Mouse (Mus musculus) MEL (cell line): ENCODE results near the gene Polr2i. TPM values are rescaled to one million over a fixed set of nuclear protein-coding genes. Genes with fewer than 3 reads are reported as not detected.

Experiments used
- DNase-seq: peaks from one replicate; pipeline ENCODE4 v3.0.0; 2011; ENCODE audit warnings: low read depth, low spot score
- H3K27ac ChIP-seq: 2 replicates; pipeline ENCODE4 v1.5.1; 2012; ENCODE audit warnings: low read depth, mild to moderate bottlenecking, control low read depth, low read length, moderate library complexity; ENCODE audit not compliant: control insufficient read depth
- H3K27me3 ChIP-seq, 2 experiments: fragments of 150-350 bp in 1 of 2; sonication (generic) in 1 of 2; 2 replicates each; pipeline ENCODE4 v1.6.1; 2012; ENCODE audit warnings: low read length in 2 of 2, mild to moderate bottlenecking in 2 of 2, improper control_type of control experiment in 1 of 2, moderate library complexity in 1 of 2; ENCODE audit not compliant: insufficient read depth in 2 of 2, control insufficient read depth in 1 of 2
- H3K36me3 ChIP-seq, 2 experiments: 2 replicates each; pipeline ENCODE4 v1.6.1; 2012 to 2014; ENCODE audit warnings: low read length in 2 of 2, improper control_type of control experiment in 1 of 2, inconsistent platforms in 1 of 2, mild to moderate bottlenecking in 1 of 2; ENCODE audit not compliant: insufficient read depth in 2 of 2, control insufficient read depth in 1 of 2
- H3K4me1 ChIP-seq, 2 experiments: fragments of 150-350 bp in 1 of 2; sonication (generic) in 1 of 2; 2 replicates each; pipeline ENCODE4 v1.6.1; 2012; ENCODE audit warnings: low read length in 2 of 2, improper control_type of control experiment in 1 of 2, mild to moderate bottlenecking in 1 of 2; ENCODE audit not compliant: insufficient read depth in 2 of 2, control insufficient read depth in 1 of 2
- H3K4me3 ChIP-seq, 2 experiments: fragments of 150-350 bp in 1 of 2; sonication (generic) in 1 of 2; 2 replicates each; pipeline ENCODE4 v1.5.1; 2012; ENCODE audit warnings: low read depth in 2 of 2, low read length in 2 of 2, mild to moderate bottlenecking in 2 of 2, moderate library complexity in 2 of 2, control low read depth in 1 of 2, improper control_type of control experiment in 1 of 2; ENCODE audit not compliant: control insufficient read depth in 1 of 2, insufficient read depth in 1 of 2
- H3K79me2 ChIP-seq: 2 replicates; pipeline ENCODE4 v1.6.1; 2012; ENCODE audit warnings: mild to moderate bottlenecking, low read length, moderate library complexity; ENCODE audit not compliant: control insufficient read depth, poor library complexity, insufficient read depth
- H3K9ac ChIP-seq: 2 replicates; pipeline ENCODE4 v1.6.1; 2012; ENCODE audit warnings: low read depth, mild to moderate bottlenecking, control low read depth, low read length, moderate library complexity; ENCODE audit not compliant: control insufficient read depth, poor library complexity, severe bottlenecking
- H3K9me3 ChIP-seq: fragments of 150-350 bp; sonication (generic); replicated peaks from 2 replicates; pipeline ENCODE4 v1.6.1; 2012; ENCODE audit warnings: mild to moderate bottlenecking, low read length, improper control_type of control experiment, moderate library complexity; ENCODE audit not compliant: insufficient read depth
- BHLHE40 ChIP-seq: IDR thresholded peaks from 2 replicates; pipeline ENCODE4 v1.6.1; 2012; ENCODE audit warnings: low read depth, mild to moderate bottlenecking, inconsistent platforms, low read length, improper control_type of control experiment, borderline replicate concordance
- CHD1 ChIP-seq: IDR thresholded peaks from 2 replicates; pipeline ENCODE4 v1.6.1; 2012; ENCODE audit warnings: low read depth, mild to moderate bottlenecking, inconsistent platforms, low read length, improper control_type of control experiment
- CHD2 ChIP-seq: IDR thresholded peaks from 2 replicates; pipeline ENCODE4 v1.6.1; 2011; ENCODE audit warnings: low read length, improper control_type of control experiment
- CTCF ChIP-seq, 3 experiments: IDR thresholded peaks in 2 of 3; conservative IDR thresholded peaks in 1 of 3; 2 replicates each; pipeline ENCODE4 v1.5.1; 2011 to 2012; ENCODE audit warnings: low read length in 3 of 3, low read depth in 2 of 3, mild to moderate bottlenecking in 2 of 3, improper control_type of control experiment in 1 of 3, inconsistent platforms in 1 of 3, mixed read lengths in 1 of 3, moderate library complexity in 1 of 3; ENCODE audit not compliant: control insufficient read depth in 1 of 3, insufficient read depth in 1 of 3, poor library complexity in 1 of 3, severe bottlenecking in 1 of 3
- E2F4 ChIP-seq: IDR thresholded peaks from 2 replicates; pipeline ENCODE4 v1.6.1; 2011; ENCODE audit warnings: low read depth, low read length, improper control_type of control experiment, borderline replicate concordance
- ETS1 ChIP-seq: IDR thresholded peaks from 2 replicates; pipeline ENCODE4 v1.6.1; 2012; ENCODE audit warnings: low read depth, mild to moderate bottlenecking, inconsistent platforms, low read length, improper control_type of control experiment, moderate library complexity
- GATA1 ChIP-seq: IDR thresholded peaks from 2 replicates; pipeline ENCODE4 v1.6.1; 2011; ENCODE audit warnings: low read depth, low read length, improper control_type of control experiment
- HCFC1 ChIP-seq: IDR thresholded peaks from 2 replicates; pipeline ENCODE4 v1.6.1; 2012; ENCODE audit warnings: low read depth, mild to moderate bottlenecking, inconsistent platforms, low read length, improper control_type of control experiment, moderate library complexity
- JUND ChIP-seq: IDR thresholded peaks from 2 replicates; pipeline ENCODE4 v1.6.1; 2011; ENCODE audit warnings: low read depth, mild to moderate bottlenecking, improper control_type of control experiment, low read length
- KAT2A ChIP-seq: conservative IDR thresholded peaks from 2 replicates; pipeline ENCODE4 v1.6.1; 2012; ENCODE audit warnings: low read depth, low read length, improper control_type of control experiment, inconsistent platforms
- MAFK ChIP-seq: IDR thresholded peaks from 2 replicates; pipeline ENCODE4 v1.6.1; 2011; ENCODE audit warnings: low read depth, mild to moderate bottlenecking, low read length, improper control_type of control experiment, borderline replicate concordance
- MAX ChIP-seq: IDR thresholded peaks from 2 replicates; pipeline ENCODE4 v1.6.1; 2011; ENCODE audit warnings: low read length, improper control_type of control experiment
- MAZ ChIP-seq: IDR thresholded peaks from 2 replicates; pipeline ENCODE4 v1.6.1; 2012; ENCODE audit warnings: low read depth, mild to moderate bottlenecking, inconsistent platforms, low read length, improper control_type of control experiment
- MXI1 ChIP-seq: IDR thresholded peaks from 2 replicates; pipeline ENCODE4 v1.6.1; 2011; ENCODE audit warnings: mild to moderate bottlenecking, low read depth, low read length, improper control_type of control experiment
- MYB ChIP-seq: IDR thresholded peaks from 2 replicates; pipeline ENCODE4 v1.6.1; 2011; ENCODE audit warnings: mild to moderate bottlenecking, low read depth, low read length, improper control_type of control experiment
- MYC ChIP-seq: IDR thresholded peaks from 2 replicates; pipeline ENCODE4 v1.6.1; 2011; ENCODE audit warnings: low read depth, mild to moderate bottlenecking, low read length, improper control_type of control experiment, moderate library complexity
- POLR2AphosphoS2 ChIP-seq: IDR thresholded peaks from 2 replicates; pipeline ENCODE4 v1.6.1; 2011; ENCODE audit warnings: low read length, improper control_type of control experiment
- POLR2AphosphoS5 ChIP-seq: IDR thresholded peaks from 2 replicates; pipeline ENCODE4 v1.6.1; 2012; ENCODE audit warnings: low read depth, borderline replicate concordance, mild to moderate bottlenecking, inconsistent platforms, low read length, moderate library complexity, mixed read lengths
- RAD21 ChIP-seq: IDR thresholded peaks from 2 replicates; pipeline ENCODE4 v1.6.1; 2011; ENCODE audit warnings: mild to moderate bottlenecking, low read depth, low read length, improper control_type of control experiment
- RCOR1 ChIP-seq: IDR thresholded peaks from 2 replicates; pipeline ENCODE4 v1.6.1; 2012; ENCODE audit warnings: low read depth, mild to moderate bottlenecking, inconsistent platforms, low read length, improper control_type of control experiment
- SIN3A ChIP-seq: IDR thresholded peaks from 2 replicates; pipeline ENCODE4 v1.6.1; 2012; ENCODE audit warnings: low read length, improper control_type of control experiment, inconsistent platforms
- SMC3 ChIP-seq: IDR thresholded peaks from 2 replicates; pipeline ENCODE4 v1.6.1; 2011; ENCODE audit warnings: low read depth, low read length, improper control_type of control experiment
- TAL1 ChIP-seq: IDR thresholded peaks from 2 replicates; pipeline ENCODE4 v1.6.1; 2012; ENCODE audit warnings: mild to moderate bottlenecking, inconsistent platforms, low read length, moderate library complexity, mixed read lengths
- TCF12 ChIP-seq: IDR thresholded peaks from 2 replicates; pipeline ENCODE4 v1.6.1; 2014; ENCODE audit warnings: low read depth, mild to moderate bottlenecking, inconsistent platforms, low read length, improper control_type of control experiment, moderate library complexity
- UBTF ChIP-seq: IDR thresholded peaks from 2 replicates; pipeline ENCODE4 v1.6.1; 2012; ENCODE audit warnings: low read depth, mild to moderate bottlenecking, inconsistent platforms, low read length, improper control_type of control experiment, moderate library complexity, borderline replicate concordance; ENCODE audit not compliant: insufficient read depth
- USF1 ChIP-seq: IDR thresholded peaks from 2 replicates; pipeline ENCODE4 v1.6.1; 2014; ENCODE audit warnings: low read depth, mild to moderate bottlenecking, inconsistent platforms, low read length, improper control_type of control experiment, moderate library complexity
- USF2 ChIP-seq, 2 experiments: IDR thresholded peaks; 2 replicates each; pipeline ENCODE4 v1.6.1; 2011 to 2012; ENCODE audit warnings: improper control_type of control experiment in 2 of 2, low read length in 2 of 2, borderline replicate concordance in 1 of 2, inconsistent platforms in 1 of 2, low read depth in 1 of 2, mild to moderate bottlenecking in 1 of 2; ENCODE audit not compliant: insufficient read depth in 1 of 2
- ZMIZ1 ChIP-seq: IDR thresholded peaks from 2 replicates; pipeline ENCODE4 v1.6.1; 2012; ENCODE audit warnings: low read depth, mild to moderate bottlenecking, inconsistent platforms, low read length, improper control_type of control experiment, moderate library complexity
- ZNF384 ChIP-seq: IDR thresholded peaks from 2 replicates; pipeline ENCODE4 v1.6.1; 2012; ENCODE audit warnings: low read depth, mild to moderate bottlenecking, inconsistent platforms, low read length, improper control_type of control experiment
- polyA plus RNA-seq, 2 experiments: library from polyadenylated mRNA; stranded (reverse) in 1 of 2; unstranded in 1 of 2; fragments of >175 nt in 1 of 2; fragments of >200 nt in 1 of 2; gene quantifications; 2 replicates each; pipeline versions ENCODE4 v1.2.1 to v1.2.4; 2012; ENCODE audit warnings: low replicate concordance in 2 of 2, low read depth in 1 of 2; ENCODE audit not compliant: insufficient read length in 2 of 2, insufficient read depth in 1 of 2, missing spikeins in 1 of 2
- total RNA-seq: library from RNA; depleted of rRNA; stranded (reverse); fragments of 300-350 nt; gene quantifications from 2 replicates; pipeline ENCODE4 v1.2.3, GENCODE M21; 2012

The Polr2i gene
- total and polyA plus RNA-seq, 3 experiments = 118 to 128 TPM; not detected in 1

DNA sequence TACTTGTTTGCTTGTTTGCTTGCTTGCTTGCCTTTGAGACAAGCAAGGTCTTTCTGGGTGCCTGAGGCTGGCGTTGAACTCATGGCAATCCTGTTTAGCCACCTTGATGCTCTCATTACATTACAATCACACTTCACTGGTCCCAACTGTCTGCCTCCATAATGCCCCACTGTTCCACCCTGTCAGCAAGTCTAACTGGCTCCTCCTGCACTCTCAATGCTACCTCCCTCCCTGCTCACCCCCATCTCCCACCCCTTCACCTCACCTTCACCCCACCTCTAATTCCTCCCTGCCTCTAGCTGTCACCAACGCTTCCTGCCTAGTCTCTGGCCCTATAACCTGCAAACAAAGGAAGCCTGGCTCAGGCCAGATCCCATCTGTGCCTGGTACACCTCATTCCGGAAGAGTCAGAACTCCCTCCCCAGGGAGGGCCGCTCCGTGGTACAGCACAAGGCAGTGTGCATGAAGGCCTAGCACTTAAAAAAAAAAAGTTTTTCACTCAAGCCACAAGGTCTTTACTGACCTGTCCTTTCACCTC is 34.1 kb upstream of the Polr2i start:
- peaks cover 0 to 17% of the 10 kb centered on the region in 2 experiments; a peak in 3 of 4 replicates for H3K4me1 ChIP-seq
- TF ChIP-seq BHLHE40 (no peak), USF2 (IDR thresholded peaks at IDR 0.05; ENCODE audit: borderline replicate concordance in 1 of 2, insufficient read depth in 1 of 2, low read depth in 1 of 2, low read length in 2 of 2) (no peak), UBTF (no peak), MYC (no peak), POLR2AphosphoS5 (no peak), POLR2AphosphoS2 (no peak), CHD2 (no peak), USF1 (no peak), RAD21 (no peak), MYB (no peak), RCOR1 (no peak), JUND (no peak), KAT2A (no peak), TCF12 (no peak), ZMIZ1 (no peak), CTCF (IDR thresholded peaks at IDR 0.05 in 2 of 3, conservative IDR thresholded peaks at IDR 0.05 in 1 of 3; ENCODE audit: control insufficient read depth in 1 of 3, insufficient read depth in 1 of 3, low read depth in 2 of 3, low read length in 3 of 3, poor library complexity in 1 of 3, severe bottlenecking in 1 of 3) (no peak), ETS1 (no peak), E2F4 (no peak), CHD1 (no peak)
- H3K27ac ChIP-seq = no peak overlapping the region
- H3K27me3 ChIP-seq = no peaks in the 10 kb centered on the region
- H3K9me3 ChIP-seq = no peaks in the 10 kb centered on the region
- H3K79me2 ChIP-seq = peaks cover 9% of the 10 kb centered on the region
- H3K4me3 ChIP-seq = no peak overlapping the region
- peaks cover 0 to 14% of the 10 kb centered on the region in 2 experiments; a peak in 2 of 4 replicates for H3K36me3 ChIP-seq
- H3K9ac ChIP-seq = no peak overlapping the region
- DNase-seq = no peak

DNA sequence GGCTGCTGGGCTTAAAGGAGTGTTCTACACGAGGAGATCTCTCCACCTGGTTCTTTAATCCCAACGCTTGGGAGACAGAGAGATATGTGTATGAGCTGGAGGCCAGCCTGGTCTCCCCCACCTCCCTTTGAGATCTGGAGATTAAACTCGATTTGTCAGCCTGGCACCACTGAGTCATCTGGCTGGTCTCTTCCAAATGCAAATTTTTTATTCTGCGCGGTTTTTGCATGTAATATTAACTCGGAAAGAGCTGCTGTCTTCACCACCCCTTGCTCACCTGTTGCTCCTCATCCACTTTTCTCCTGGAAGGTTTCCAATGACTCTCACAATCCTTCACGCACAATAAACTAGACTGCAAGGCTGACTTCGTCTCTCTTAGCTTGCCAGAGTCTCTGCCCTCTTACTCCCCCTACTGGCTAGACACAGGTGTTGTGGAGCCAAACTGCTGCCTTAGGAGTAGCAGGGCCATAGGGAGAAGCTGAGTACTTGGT is 33.2 kb upstream of the Polr2i start, which contains the start of gene Capns1:
Capns1 (minus strand) TSS at position 331 of the 491 bp plus-strand sequence.
- Histone ChIP-seq H3K9ac (no peak within 1 kb of the TSS), H3K4me1 (peaks cover 0 to 12% of the 10 kb centered on the region in 2 experiments; a peak in 3 of 4 replicates), H3K36me3 (peaks cover 0 to 10% of the 10 kb centered on the region in 2 experiments; a peak in 2 of 4 replicates), H3K27ac (peak within 1 kb of the TSS; percentile 13; the same call in 1 of the 2 replicates), H3K27me3 (no peaks in the 10 kb centered on the region), H3K4me3 (peak within 1 kb of the TSS; percentile 33 to 69), H3K9me3 (no peaks in the 10 kb centered on the region), H3K79me2 (peaks cover 4% of the 10 kb centered on the region)
- peak; percentile 92 for DNase-seq
- TF ChIP-seq GATA1 = peak; percentile 55; the same call in 1 of the 2 replicates
- TF ChIP-seq CTCF (IDR thresholded peaks at IDR 0.05 in 2 of 3, conservative IDR thresholded peaks at IDR 0.05 in 1 of 3; ENCODE audit: control insufficient read depth in 1 of 3, insufficient read depth in 1 of 3, low read depth in 2 of 3, low read length in 3 of 3, poor library complexity in 1 of 3, severe bottlenecking in 1 of 3) = peak; percentile 64 to 92 (median 82)
- TF ChIP-seq RCOR1 = peak; percentile 5; the same call in 1 of the 2 replicates
- peak; percentile 35 for TF ChIP-seq MXI1
- no peak for TF ChIP-seq USF1
- TF ChIP-seq E2F4 = no peak
- TF ChIP-seq MAX = 0 out of 2 replicates have a peak, but pooled peaks have one; percentile 44
- peak; percentile 64 for TF ChIP-seq SMC3
- 0 out of 2 replicates have a peak, but pooled peaks have one; percentile 26 for TF ChIP-seq HCFC1
- TF ChIP-seq TAL1 = no peak
- TF ChIP-seq BHLHE40 = peak; percentile 26; the same call in 1 of the 2 replicates
- TF ChIP-seq SIN3A = peak; percentile 41; the same call in 1 of the 2 replicates
- TF ChIP-seq RAD21 = peak; percentile 36
- peak; percentile 59; the same call in 1 of the 2 replicates for TF ChIP-seq MAZ
- no peak for TF ChIP-seq POLR2AphosphoS5
- no peak for TF ChIP-seq TCF12
- no peak for TF ChIP-seq MAFK
- peak; percentile 43; the same call in 1 of the 2 replicates for TF ChIP-seq MYC
- TF ChIP-seq ZNF384 = peak; percentile 57
- no peak for TF ChIP-seq ZMIZ1
